Mouse (Mus musculus) thymus, adult 2 months (tissue): ENCODE results near the gene Kiss1.

Experiments used
- CTCF ChIP-seq: fragments of 200-500 bp; IDR thresholded peaks from 2 replicates; pipeline ENCODE4 v1.5.1; 2012; ENCODE audit warnings: mild to moderate bottlenecking, control low read depth, low read length, moderate library complexity, borderline replicate concordance; ENCODE audit not compliant: control insufficient read depth, poor library complexity, insufficient read depth; ENCODE audit errors: extremely low read depth
- POLR2A ChIP-seq: fragments of 200-500 bp; IDR thresholded peaks from 2 replicates; pipeline ENCODE4 v1.6.1; 2012; ENCODE audit warnings: mild to moderate bottlenecking, low read length, control low read depth, moderate library complexity; ENCODE audit not compliant: control insufficient read depth, poor library complexity, insufficient read depth; ENCODE audit errors: extremely low read depth

GRCm38 (mm10) chr1:133371431-133371830 lies 49.8 kb downstream of the Kiss1 start:
- TF ChIP-seq CTCF = no peak
- TF ChIP-seq POLR2A = no peak
